Mouse (Mus musculus): ENCODE data around the gene Slc6a12.
"Not testable (repeated sequence)": the region's sequence is repeated elsewhere in the genome, so short reads cannot be mapped to it uniquely, and the experiment has no call there.

Gene Slc6a12

GRCm38 (mm10) chr6:121343771-121344123 lies 871 bp downstream of the Slc6a12 start:
- DNase-seq (ENCODE audit: low spot score in 2 of 2), result no peak

- DNase-seq (ENCODE audit: low spot score in 2 of 2), result no peak
These were observed 1.5 kb downstream of the Slc6a12 start for GRCm38 (mm10) chr6:121344329-121344728.

GRCm38 (mm10) chr6:121346428-121346827 lies 3.6 kb downstream of the Slc6a12 start:
- no peak for DNase-seq (ENCODE audit: low spot score in 2 of 2)

GRCm38 (mm10) chr6:121352276-121352675 lies 9.4 kb downstream of the Slc6a12 start:
- DNase-seq (ENCODE audit: low spot score in 2 of 2), result no peak

- DNase-seq (ENCODE audit: low spot score in 2 of 2), result no peak
These were observed 13.2 kb downstream of the Slc6a12 start for GRCm38 (mm10) chr6:121356041-121356440.

- no peak for DNase-seq (ENCODE audit: low spot score in 2 of 2)
These were observed 14.4 kb downstream of the Slc6a12 start for GRCm38 (mm10) chr6:121357232-121357631.

- DNase-seq (ENCODE audit: low spot score in 2 of 2), result no peak
These were observed 20.2 kb downstream of the Slc6a12 start for GRCm38 (mm10) chr6:121363061-121363460.

GRCm38 (mm10) chr6:121363956-121364355 lies 21.1 kb downstream of the Slc6a12 start:
- no peak for DNase-seq (ENCODE audit: low spot score in 2 of 2)

- DNase-seq (ENCODE audit: low spot score in 2 of 2), result not testable (repeated sequence)
These were observed 23.7 kb downstream of the Slc6a12 start for GRCm38 (mm10) chr6:121366537-121366936.

- DNase-seq (ENCODE audit: low spot score in 2 of 2), result no peak
These were observed 24.2 kb downstream of the Slc6a12 start for GRCm38 (mm10) chr6:121367099-121367498.

- no peak for DNase-seq (ENCODE audit: low spot score in 2 of 2)
These were observed 28.5 kb downstream of the Slc6a12 start for GRCm38 (mm10) chr6:121371197-121371980.

GRCm38 (mm10) chr6:121376159-121376558 lies 33.3 kb downstream of the Slc6a12 start:
- no peak for DNase-seq (ENCODE audit: low spot score in 2 of 2)

GRCm38 (mm10) chr6:121378256-121378655 lies 35.4 kb downstream of the Slc6a12 start:
- no peak for DNase-seq (ENCODE audit: low spot score in 2 of 2)

GRCm38 (mm10) chr6:121380576-121380975 lies 37.7 kb downstream of the Slc6a12 start:
- DNase-seq (ENCODE audit: low spot score in 2 of 2), result no peak

- DNase-seq (ENCODE audit: low spot score in 2 of 2), result no peak
These were observed 39.2 kb downstream of the Slc6a12 start for GRCm38 (mm10) chr6:121382071-121382470.

GRCm38 (mm10) chr6:121385397-121385796 lies 42.5 kb downstream of the Slc6a12 start:
- DNase-seq (ENCODE audit: low spot score in 2 of 2), result no peak

- DNase-seq (ENCODE audit: low spot score in 2 of 2), result no peak
These were observed 49.9 kb downstream of the Slc6a12 start for GRCm38 (mm10) chr6:121392610-121393252.

GRCm38 (mm10) chr6:121401140-121401539 lies 58.3 kb downstream of the Slc6a12 start:
- no peak for DNase-seq (ENCODE audit: low spot score in 2 of 2)

GRCm38 (mm10) chr6:121401826-121402660 lies 59.2 kb downstream of the Slc6a12 start:
- no peak for DNase-seq (ENCODE audit: low spot score in 2 of 2)

- no peak for DNase-seq (ENCODE audit: low spot score in 2 of 2)
These were observed 59.9 kb downstream of the Slc6a12 start for GRCm38 (mm10) chr6:121402661-121403244.

GRCm38 (mm10) chr6:121405311-121405710 lies 62.4 kb downstream of the Slc6a12 start:
- DNase-seq (ENCODE audit: low spot score in 2 of 2), result no peak

- no peak for DNase-seq (ENCODE audit: low spot score in 2 of 2)
These were observed 64.7 kb downstream of the Slc6a12 start for GRCm38 (mm10) chr6:121407571-121408011.

All from urinary bladder, postnatal 4 days (tissue).